Mouse (Mus musculus) C2C12 (cell line): ENCODE measurements around the gene Olfr750.

Experiments
- CEBPB ChIP-seq: IDR thresholded peaks from one replicate; pipeline ENCODE4 v1.6.1; 2011; ENCODE audit warnings: low read depth, mild to moderate bottlenecking, control low read depth, moderate library complexity
- CTCF ChIP-seq: IDR thresholded peaks from one replicate; pipeline ENCODE4 v1.5.1; 2011; ENCODE audit not compliant: control insufficient read depth, insufficient read depth, insufficient read length
- MAX ChIP-seq: IDR thresholded peaks from one replicate; pipeline ENCODE4 v1.6.1; 2011; ENCODE audit warnings: mild to moderate bottlenecking, control low read depth
- MYOD1 ChIP-seq: IDR thresholded peaks from one replicate; pipeline ENCODE4 v1.6.1; 2011; ENCODE audit warnings: low read depth; ENCODE audit not compliant: control insufficient read depth, insufficient read length
- MYOG ChIP-seq: IDR thresholded peaks from one replicate; pipeline ENCODE4 v1.6.1; 2011; ENCODE audit not compliant: control insufficient read depth, insufficient read length; ENCODE audit errors: extremely low read depth
- USF1 ChIP-seq: IDR thresholded peaks from one replicate; pipeline ENCODE4 v1.6.1; 2011; ENCODE audit warnings: low read depth, mild to moderate bottlenecking, control low read depth, moderate library complexity

- TF ChIP-seq MAX (no peak), CTCF (no peak), USF1 (no peak), CEBPB (no peak), MYOD1 (no peak), MYOG (no peak)
Measured at GRCm38 (mm10) chr14:51053176-51053575, 21.1 kb downstream of the Olfr750 start.
